Mouse (Mus musculus) ES-E14 (cell line): ENCODE results near the gene Tti1. TPM values are rescaled to one million over a fixed set of nuclear protein-coding genes. Genes with fewer than 3 reads are reported as not detected.
A peak's percentile ranks its signal among the peaks of the same experiment; 100 is the strongest.

Experiments
- DNase-seq: peaks from one replicate; pipeline ENCODE4 v3.0.0-alpha.2; 2013; ENCODE audit warnings: low read depth, low spot score
- H3K27ac ChIP-seq: 2 replicates; pipeline ENCODE4 v1.5.1; 2012; ENCODE audit warnings: low read depth, mild to moderate bottlenecking, low read length, moderate library complexity, mixed read lengths; ENCODE audit not compliant: poor library complexity, insufficient read depth, severe bottlenecking
- H3K36me3 ChIP-seq: 2 replicates; pipeline ENCODE4 v1.6.1; 2012; ENCODE audit warnings: mild to moderate bottlenecking, low read length, moderate library complexity, mixed read lengths; ENCODE audit not compliant: control insufficient read depth, poor library complexity, insufficient read depth, severe bottlenecking
- H3K4me1 ChIP-seq, 2 experiments: fragments of 150-350 bp in 1 of 2; sonication (generic) in 1 of 2; 2 replicates each; pipeline ENCODE4 v1.6.1; 2012; ENCODE audit warnings: low read length in 2 of 2, mild to moderate bottlenecking in 1 of 2, mixed read lengths in 1 of 2; ENCODE audit not compliant: control insufficient read depth in 2 of 2, insufficient read depth in 2 of 2, poor library complexity in 1 of 2
- H3K4me3 ChIP-seq, 2 experiments: fragments of 150-350 bp in 1 of 2; sonication (generic) in 1 of 2; 2 replicates each; pipeline ENCODE4 v1.5.1; 2012; ENCODE audit warnings: low read length in 2 of 2, low read depth in 1 of 2, mild to moderate bottlenecking in 1 of 2, mixed read lengths in 1 of 2; ENCODE audit not compliant: insufficient read depth in 1 of 2, poor library complexity in 1 of 2, severe bottlenecking in 1 of 2
- H3K9ac ChIP-seq: 2 replicates; pipeline ENCODE4 v1.6.1; 2012; ENCODE audit warnings: low read depth, mild to moderate bottlenecking, low read length, mixed read lengths; ENCODE audit not compliant: poor library complexity, insufficient read depth, severe bottlenecking
- H3K9me3 ChIP-seq: fragments of 150-350 bp; sonication (generic); 2 replicates; pipeline ENCODE4 v1.6.1; 2012; ENCODE audit warnings: low read depth, mild to moderate bottlenecking, low read length; ENCODE audit not compliant: control insufficient read depth, insufficient read depth
- CHD2 ChIP-seq: IDR thresholded peaks from 2 replicates; pipeline ENCODE4 v1.6.1; 2014; ENCODE audit warnings: mild to moderate bottlenecking, low read depth, low read length, inconsistent platforms
- HCFC1 ChIP-seq: IDR thresholded peaks from 2 replicates; pipeline ENCODE4 v1.6.1; 2012; ENCODE audit warnings: low read length, inconsistent platforms, borderline replicate concordance; ENCODE audit not compliant: insufficient read depth
- MAFK ChIP-seq: IDR thresholded peaks from 2 replicates; pipeline ENCODE4 v1.6.1; 2014; ENCODE audit warnings: mild to moderate bottlenecking, low read depth, low read length, inconsistent platforms; ENCODE audit not compliant: insufficient read depth
- ZC3H11A ChIP-seq: IDR thresholded peaks from 2 replicates; pipeline ENCODE4 v1.6.1; 2012; ENCODE audit warnings: low read depth, mild to moderate bottlenecking, inconsistent platforms, low read length, borderline replicate concordance
- ZNF384 ChIP-seq: IDR thresholded peaks from 2 replicates; pipeline ENCODE4 v1.6.1; 2012; ENCODE audit warnings: low read depth, low read length, inconsistent platforms
- in situ Hi-C, 2 experiments: fragments of 600-800 bp; cut with MboI; formaldehyde crosslinking; loops; one replicate each; pipeline ENCODE4 v1.15.1; 2025; ENCODE audit warnings: low sequenced_read_pairs in 2 of 2, inconsistent platforms in 1 of 2; ENCODE audit not compliant: unreplicated experiment in 2 of 2
- total RNA-seq: library from RNA; depleted of rRNA; stranded (reverse); fragments of 300-350 nt; gene quantifications from 2 replicates; pipeline ENCODE4 v1.2.3, GENCODE M21; 2012

Tti1 gene
- total RNA-seq, 1 experiment, result 25.3 TPM

DNA sequence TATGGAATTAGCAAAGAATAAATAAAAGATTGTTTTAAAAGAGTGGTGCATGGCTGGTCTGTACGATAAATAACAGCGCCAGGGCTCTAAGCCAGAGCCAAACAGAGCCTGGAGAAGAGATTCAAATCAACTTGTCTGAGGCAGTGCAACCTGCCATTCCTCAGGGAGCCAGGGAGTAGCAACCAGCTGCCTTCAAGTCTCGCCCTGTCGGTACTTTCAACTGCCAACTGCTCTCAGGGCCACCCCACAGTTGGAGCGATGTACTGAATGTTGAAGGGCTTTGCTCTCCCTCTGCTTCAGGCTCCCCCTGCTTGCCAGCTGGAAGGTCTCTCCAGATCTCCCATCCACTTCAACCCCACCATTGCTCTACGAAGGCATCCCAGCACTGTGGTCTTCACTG, 58.1 kb downstream of the Tti1 start:
- Histone ChIP-seq H3K36me3 (no peaks in the 10 kb centered on the region), H3K4me1 (peaks cover 0 to 18% of the 10 kb centered on the region in 2 experiments; a peak in 3 of 4 replicates), H3K4me3 (no peak overlapping the region), H3K9me3 (no peaks in the 10 kb centered on the region), H3K27ac (no peak overlapping the region), H3K9ac (no peak overlapping the region)
- TF ChIP-seq MAFK, result no peak
- TF ChIP-seq CHD2, result no peak
- TF ChIP-seq ZNF384, result no peak
- TF ChIP-seq ZC3H11A, result no peak
- no peak for TF ChIP-seq HCFC1
- in situ Hi-C loops, result no loop called here
- DNase-seq, result no peak

GRCm38 (mm10) chr2:157967856-157968255, 60.4 kb downstream of the Tti1 start:
- in situ Hi-C loops, result no loop called here
- H3K36me3 ChIP-seq, result no peaks in the 10 kb centered on the region
- no peak overlapping the region for H3K4me3 ChIP-seq
- H3K9me3 ChIP-seq, result no peaks in the 10 kb centered on the region
- H3K9ac ChIP-seq, result no peak overlapping the region
- DNase-seq, result no peak
- TF ChIP-seq CHD2 (no peak), ZC3H11A (no peak), ZNF384 (no peak), HCFC1 (no peak), MAFK (no peak)
- H3K4me1 ChIP-seq, result peaks cover 0 to 14% of the 10 kb centered on the region in 2 experiments; a peak in 2 of 4 replicates
- H3K27ac ChIP-seq, result no peak overlapping the region

DNA sequence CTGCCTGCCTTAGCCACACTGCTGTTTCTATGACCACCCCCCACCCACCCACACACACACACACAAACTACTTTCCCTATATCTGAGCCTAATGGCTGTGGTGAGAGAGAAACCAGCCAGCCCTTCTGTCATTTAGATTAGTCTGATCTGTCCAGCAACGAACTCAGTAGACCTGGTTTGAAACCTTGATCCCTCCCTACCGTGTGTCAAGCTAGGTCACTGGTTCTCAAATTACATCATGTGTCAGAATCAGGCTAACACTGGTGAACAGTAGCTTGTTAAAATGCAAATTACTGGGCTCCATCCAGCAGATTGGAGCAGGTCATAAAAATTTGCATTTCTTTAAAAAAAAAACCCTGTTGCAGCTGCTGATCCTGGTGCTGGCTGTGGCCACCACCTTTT, 70.5 kb downstream of the Tti1 start:
- DNase-seq, result peak; percentile 53
- TF ChIP-seq ZC3H11A (no peak), MAFK (no peak), ZNF384 (peak; percentile 87), HCFC1 (no peak)
- Histone ChIP-seq H3K36me3 (no peaks in the 10 kb centered on the region), H3K4me1 (peaks cover 6 to 20% of the 10 kb centered on the region in 2 experiments), H3K27ac (no peak overlapping the region; the same call in 1 of the 2 replicates), H3K9me3 (no peaks in the 10 kb centered on the region), H3K9ac (no peak overlapping the region), H3K4me3 (no peak overlapping the region)
- in situ Hi-C loops, result no loop called here

DNA sequence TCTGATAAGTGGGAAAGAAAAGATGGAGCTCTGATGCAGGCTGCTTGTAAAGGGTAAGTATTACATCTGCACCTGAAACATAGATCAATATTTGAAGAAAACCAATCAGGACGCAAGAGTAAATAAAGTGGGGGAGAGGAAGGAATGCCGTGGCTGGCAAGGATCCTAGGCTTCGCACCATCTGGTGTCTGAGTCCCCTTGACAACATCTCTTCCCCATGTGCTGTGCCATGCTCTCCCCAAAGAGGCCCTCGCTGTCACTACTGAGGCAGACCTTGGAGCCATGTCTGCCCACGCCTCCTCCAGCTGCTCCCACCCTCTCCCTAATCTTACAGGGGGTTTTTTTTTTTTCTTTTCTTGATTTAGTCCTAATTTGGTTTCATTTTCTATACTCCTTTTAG, 74.3 kb downstream of the Tti1 start:
- TF ChIP-seq MAFK, result no peak
- no peak for TF ChIP-seq CHD2
- TF ChIP-seq ZC3H11A, result no peak
- H3K27ac ChIP-seq, result no peak overlapping the region
- DNase-seq, result no peak
- H3K36me3 ChIP-seq, result no peaks in the 10 kb centered on the region
- no peak overlapping the region for H3K4me3 ChIP-seq
- no peak overlapping the region for H3K9ac ChIP-seq
- in situ Hi-C loops, result no loop called here
- peaks cover 6 to 20% of the 10 kb centered on the region in 2 experiments for H3K4me1 ChIP-seq
- H3K9me3 ChIP-seq, result no peaks in the 10 kb centered on the region
